Mouse (Mus musculus) myocyte (in vitro differentiated cells): ENCODE measurements around the gene Dis3l.

ENCODE experiments used
- POLR2A ChIP-seq: IDR thresholded peaks from one replicate; pipeline ENCODE4 v1.6.1; 2011; ENCODE audit warnings: low read depth, mild to moderate bottlenecking, control low read depth, moderate library complexity; ENCODE audit not compliant: insufficient read length
- SRF ChIP-seq: IDR thresholded peaks from one replicate; pipeline ENCODE4 v1.6.1; 2011; ENCODE audit warnings: low read depth; ENCODE audit not compliant: control insufficient read depth, insufficient read length
- USF1 ChIP-seq: IDR thresholded peaks from one replicate; pipeline ENCODE4 v1.6.1; 2011; ENCODE audit warnings: low read depth, mild to moderate bottlenecking, control low read depth, moderate library complexity

- no peak for TF ChIP-seq USF1
- no peak for TF ChIP-seq POLR2A
- no peak for TF ChIP-seq SRF
Observed at GRCm38 (mm10) chr9:64312128-64312527, 29.0 kb downstream of the Dis3l start.
